Mouse (Mus musculus) CH12.LX (cell line): ENCODE data around the gene Rnf151.

Source experiments
- ELF1 ChIP-seq: IDR thresholded peaks from 2 replicates; pipeline ENCODE4 v1.6.1; 2014; ENCODE audit warnings: low read depth, mild to moderate bottlenecking, inconsistent platforms, low read length, improper control_type of control experiment
- GABPA ChIP-seq: IDR thresholded peaks from 2 replicates; pipeline ENCODE4 v1.6.1; 2012; ENCODE audit warnings: low read depth, low read length, improper control_type of control experiment, inconsistent platforms; ENCODE audit not compliant: insufficient replicate concordance
- MAFK ChIP-seq: IDR thresholded peaks from 2 replicates; pipeline ENCODE4 v1.6.1; 2011; ENCODE audit warnings: low read length, improper control_type of control experiment; ENCODE audit not compliant: insufficient replicate concordance
- MYC ChIP-seq: IDR thresholded peaks from 2 replicates; pipeline ENCODE4 v1.6.1; 2011; ENCODE audit warnings: low read depth, mild to moderate bottlenecking, improper control_type of control experiment, low read length
- UBTF ChIP-seq: IDR thresholded peaks from 2 replicates; pipeline ENCODE4 v1.6.1; 2012; ENCODE audit warnings: low read depth, mild to moderate bottlenecking, inconsistent platforms, low read length, improper control_type of control experiment, moderate library complexity

GRCm38 (mm10) chr17:24732233-24732935 lies 14.5 kb upstream of the Rnf151 start:
- TF ChIP-seq GABPA: no peak
- no peak for TF ChIP-seq ELF1
- no peak for TF ChIP-seq MYC
- no peak for TF ChIP-seq MAFK
- TF ChIP-seq UBTF: no peak
